Mouse (Mus musculus) kidney, embryonic 15.5 days (tissue): ENCODE data around the gene Hoxa5. TPM values are rescaled to one million over a fixed set of nuclear protein-coding genes. Genes with fewer than 3 reads are reported as not detected.
A peak's percentile ranks its signal among the peaks of the same experiment; 100 is the strongest.

ENCODE experiments used
- ATAC-seq: fragments of 200-750 bp; cut with Nextera tagmentation; replicated peaks from 2 replicates; pipeline ENCODE4 v1.8.0; 2017; ENCODE audit warnings: moderate TSS enrichment; ENCODE audit not compliant: low FRiP score
- H3K27ac ChIP-seq: fragments of 300-500 bp; sonication (generic); 2 replicates; pipeline ENCODE4 v1.5.1; 2015; ENCODE audit warnings: mild to moderate bottlenecking, inconsistent platforms
- H3K27me3 ChIP-seq: fragments of 300-500 bp; sonication (generic); 2 replicates; pipeline ENCODE4 v1.6.1; 2015; ENCODE audit warnings: inconsistent platforms
- H3K36me3 ChIP-seq: fragments of 300-500 bp; sonication (generic); 2 replicates; pipeline ENCODE4 v1.6.1; 2015; ENCODE audit warnings: inconsistent platforms
- H3K4me1 ChIP-seq: fragments of 300-500 bp; sonication (generic); 2 replicates; pipeline ENCODE4 v1.6.1; 2015; ENCODE audit warnings: inconsistent platforms
- H3K4me2 ChIP-seq: fragments of 300-500 bp; sonication (generic); 2 replicates; pipeline ENCODE4 v1.6.1; 2015; ENCODE audit warnings: moderate library complexity, mild to moderate bottlenecking, inconsistent platforms
- H3K4me3 ChIP-seq: fragments of 300-500 bp; sonication (generic); replicated peaks from 2 replicates; pipeline ENCODE4 v1.5.1; 2015; ENCODE audit warnings: mild to moderate bottlenecking, inconsistent platforms
- H3K9ac ChIP-seq: fragments of 300-500 bp; sonication (generic); 2 replicates; pipeline ENCODE4 v1.6.1; 2015; ENCODE audit warnings: mild to moderate bottlenecking, inconsistent platforms
- H3K9me3 ChIP-seq: fragments of 300-500 bp; sonication (generic); replicated peaks from 2 replicates; pipeline ENCODE4 v1.6.1; 2016; ENCODE audit warnings: inconsistent platforms
- WGBS: fragments of 180-500 bp; shearing (Covaris S2); methylation state at CpG from one replicate; pipeline ENCODE4 v1.1.7; 2015; ENCODE audit warnings: mixed read lengths; 5-methylcytosine and 5-hydroxymethylcytosine counted together
- polyA plus RNA-seq: library from polyadenylated mRNA; unstranded; fragments of >200 nt; fragmentation: Nextera tagmentation; extraction: Ambion mirVana; gene quantifications from 2 replicates; pipeline ENCODE4 v1.2.1, GENCODE M21; 2015

Gene Hoxa5
- polyA plus RNA-seq, 1 experiment from 2014 or later = 11.5 TPM

DNA sequence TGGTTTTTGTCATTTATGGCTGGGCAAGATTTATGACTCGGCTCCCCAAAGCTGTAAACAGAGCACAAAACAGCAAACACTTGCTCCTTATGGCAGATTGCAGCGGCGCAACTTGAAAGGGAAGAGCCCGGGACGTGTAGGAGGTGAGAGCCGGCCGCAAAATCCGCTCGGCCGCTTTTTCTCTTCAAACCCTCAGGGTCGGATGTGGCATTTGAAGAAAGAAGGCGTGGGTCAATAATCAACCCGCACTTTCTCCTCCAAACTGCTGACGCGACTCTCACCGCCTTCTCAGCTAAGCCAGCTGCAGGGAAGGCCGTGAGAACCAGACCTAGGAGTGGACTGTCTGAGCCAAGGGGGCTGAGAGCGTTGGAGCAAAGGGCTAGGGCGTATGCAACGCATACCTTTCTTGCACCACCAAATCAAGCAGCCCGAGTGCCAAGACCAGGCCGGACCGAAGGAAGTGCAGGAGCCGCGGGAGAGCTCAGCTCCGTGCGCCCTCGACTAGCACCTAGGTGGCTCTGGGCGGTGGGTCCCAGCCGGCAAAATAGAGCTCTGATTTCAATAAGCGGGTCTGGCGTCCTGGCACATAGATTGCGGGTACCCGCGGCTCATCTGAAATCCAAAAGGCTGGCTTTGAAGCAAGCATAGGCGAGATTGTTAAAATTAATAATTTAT lies 27.2 kb downstream of the Hoxa5 start, which contains the start of gene 5730596B20Rik:
5730596B20Rik (plus strand) TSS at position 438 of the 675 bp plus-strand sequence.
- ATAC-seq = peak; percentile 27
- 1% methylated on average over 36 of the region's 36 CpGs for WGBS
- H3K36me3 ChIP-seq = 0 out of 2 replicates have a peak, but pooled peaks cover 6% of the 10 kb centered on the region

GRCm38 (mm10) chr6:52176391-52176790 lies 28.0 kb downstream of the Hoxa5 start:
- H3K36me3 ChIP-seq = no peaks in the 10 kb centered on the region
- peaks cover 87% of the 10 kb centered on the region for H3K4me1 ChIP-seq
- H3K4me2 ChIP-seq = peak overlapping the region; percentile 67
- peak overlapping the region; percentile 98 for H3K27ac ChIP-seq
- no peak for ATAC-seq
- peak overlapping the region; percentile 78 for H3K9ac ChIP-seq
- 2% methylated on average over 6 of the region's 6 CpGs for WGBS
- H3K27me3 ChIP-seq = no peaks in the 10 kb centered on the region
- H3K9me3 ChIP-seq = no peaks in the 10 kb centered on the region
- H3K4me3 ChIP-seq = peak overlapping the region; percentile 62

More for the DNA sequence above, 27.2 kb downstream of the Hoxa5 start, which contains the start of gene 5730596B20Rik:
- Histone ChIP-seq H3K4me2 (peak within 1 kb of the TSS; percentile 67), H3K9me3 (no peaks in the 10 kb centered on the region), H3K27me3 (no peaks in the 10 kb centered on the region), H3K4me1 (peaks cover 87% of the 10 kb centered on the region), H3K9ac (peak within 1 kb of the TSS; percentile 78), H3K27ac (peak within 1 kb of the TSS; percentile 98), H3K4me3 (peak within 1 kb of the TSS; percentile 62)

- ATAC-seq = peak; percentile 29
Observed at GRCm38 (mm10) chr6:52175864-52176263, 28.5 kb downstream of the Hoxa5 start.

DNA sequence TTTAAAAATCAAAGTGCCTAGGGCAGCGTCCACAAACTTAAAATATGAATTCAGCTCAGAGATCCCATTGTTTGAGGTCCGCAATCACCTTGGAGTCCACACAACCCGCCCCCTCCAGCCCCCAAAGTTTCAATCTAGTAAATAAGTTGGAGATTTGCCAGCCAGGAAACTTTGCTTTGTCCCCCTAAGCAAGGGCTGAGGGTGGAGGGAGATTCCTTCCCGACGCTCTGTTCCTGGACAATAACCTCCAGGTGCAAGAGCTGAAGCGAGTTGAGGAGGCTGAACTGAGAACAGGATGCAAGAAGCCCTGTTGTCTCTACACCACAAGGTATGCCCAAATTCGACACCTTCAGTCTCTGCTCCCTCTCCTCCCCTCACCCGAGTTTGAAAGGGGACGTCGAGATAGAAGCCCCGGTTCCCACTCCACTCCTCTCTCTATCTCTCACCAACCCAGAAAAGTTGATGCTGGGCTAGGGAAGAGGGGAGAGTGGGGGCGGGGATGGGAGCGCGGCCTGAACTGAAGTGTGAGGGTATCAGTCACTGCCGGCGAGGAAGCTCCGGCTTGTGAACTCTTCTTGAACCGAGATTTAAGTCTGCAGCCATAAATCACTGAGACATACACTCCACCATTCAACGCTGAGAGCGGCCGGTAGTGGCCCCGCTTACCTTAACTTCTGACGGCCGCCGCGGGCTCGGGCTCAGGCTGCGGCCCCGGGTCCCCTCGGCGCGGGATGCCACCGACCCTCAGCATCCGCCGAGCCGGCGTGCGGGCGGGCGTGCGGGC lies 29.2 kb downstream of the Hoxa5 start:
- 2% methylated on average over 41 of the region's 41 CpGs for WGBS
- Histone ChIP-seq H3K9ac (peak overlapping the region; percentile 78), H3K4me3 (peak overlapping the region; percentile 62), H3K36me3 (no peaks in the 10 kb centered on the region), H3K9me3 (no peaks in the 10 kb centered on the region), H3K4me1 (peaks cover 87% of the 10 kb centered on the region), H3K4me2 (peak overlapping the region; percentile 67), H3K27ac (peak overlapping the region; percentile 98), H3K27me3 (no peaks in the 10 kb centered on the region)
- peak; percentile 59 for ATAC-seq

More at GRCm38 (mm10) chr6:52175864-52176263, 28.5 kb downstream of the Hoxa5 start:
- H3K4me3 ChIP-seq = peak overlapping the region; percentile 62
- H3K27me3 ChIP-seq = no peaks in the 10 kb centered on the region
- peak overlapping the region; percentile 67 for H3K4me2 ChIP-seq
- peak overlapping the region; percentile 98 for H3K27ac ChIP-seq
- H3K9ac ChIP-seq = peak overlapping the region; percentile 78
- 0% methylated on average over 18 of the region's 35 CpGs for WGBS
- no peaks in the 10 kb centered on the region for H3K36me3 ChIP-seq
- H3K9me3 ChIP-seq = no peaks in the 10 kb centered on the region
- peaks cover 87% of the 10 kb centered on the region for H3K4me1 ChIP-seq

DNA sequence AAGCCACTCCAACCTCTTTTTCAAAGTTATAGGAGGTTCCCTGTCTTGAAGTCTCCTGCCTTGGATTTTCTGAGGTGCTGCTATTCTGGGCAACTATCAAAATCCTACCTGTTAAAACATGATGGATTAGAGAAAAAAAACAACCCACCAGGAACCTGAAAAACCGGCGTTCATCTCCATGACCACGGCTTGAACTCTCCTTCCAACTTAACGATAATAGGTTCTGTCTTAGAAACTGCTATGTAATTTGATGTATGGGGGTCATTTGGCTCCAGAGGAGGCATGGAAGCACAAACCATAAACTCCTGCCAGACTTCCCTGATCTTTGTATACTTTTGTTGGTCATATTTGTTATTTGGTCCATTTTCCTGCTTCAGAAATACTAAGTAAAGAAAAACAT lies 30.7 kb downstream of the Hoxa5 start:
- H3K4me1 ChIP-seq = peaks cover 83% of the 10 kb centered on the region

DNA sequence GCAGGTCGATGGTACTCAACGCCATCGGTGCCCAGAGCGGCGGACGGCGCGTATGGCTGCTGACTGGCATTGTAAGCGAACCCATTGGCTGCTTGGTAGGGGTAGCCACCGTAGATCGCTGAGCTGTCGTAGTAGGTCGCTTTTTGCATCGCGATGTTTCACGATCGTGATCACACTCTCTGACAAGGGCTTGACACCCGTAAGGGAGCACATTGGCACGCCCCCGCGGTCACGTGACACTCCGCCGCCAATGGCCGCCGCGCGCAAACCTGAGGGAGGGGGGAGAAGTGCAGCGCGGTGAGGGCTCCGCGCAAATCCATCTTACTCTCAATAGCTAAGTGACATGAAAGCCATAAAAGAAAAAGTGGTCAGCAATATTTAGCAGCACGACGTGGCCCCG lies 31.9 kb downstream of the Hoxa5 start:
- Histone ChIP-seq H3K27ac (peak overlapping the region; percentile 97), H3K4me1 (peaks cover 83% of the 10 kb centered on the region), H3K9me3 (no peaks in the 10 kb centered on the region), H3K4me2 (peak overlapping the region; percentile 70), H3K36me3 (0 out of 2 replicates have a peak, but pooled peaks cover 4% of the 10 kb centered on the region), H3K27me3 (no peaks in the 10 kb centered on the region), H3K4me3 (peak overlapping the region; percentile 37), H3K9ac (peak overlapping the region; percentile 48)
- ATAC-seq = peak; percentile 50
- under 1% methylated on average over 35 of the region's 35 CpGs for whole genome bisulfite sequencing

More for the DNA sequence above, 30.7 kb downstream of the Hoxa5 start:
- peak overlapping the region; percentile 70 for H3K4me2 ChIP-seq
- H3K27me3 ChIP-seq = no peaks in the 10 kb centered on the region
- 0 out of 2 replicates have a peak, but pooled peaks cover 4% of the 10 kb centered on the region for H3K36me3 ChIP-seq
- no peak overlapping the region for H3K9ac ChIP-seq
- peak overlapping the region; percentile 97 for H3K27ac ChIP-seq
- WGBS = 4% methylated on average over 4 of the region's 4 CpGs
- no peak for ATAC-seq
- H3K9me3 ChIP-seq = no peaks in the 10 kb centered on the region
- H3K4me3 ChIP-seq = peak overlapping the region; percentile 37

GRCm38 (mm10) chr6:52171938-52172337 lies 32.4 kb downstream of the Hoxa5 start:
- WGBS = 13% methylated on average over 7 of the region's 7 CpGs
- peak; percentile 0; the same call in 1 of the 2 replicates for ATAC-seq
- peak overlapping the region; percentile 97 for H3K27ac ChIP-seq
- H3K4me3 ChIP-seq = peak overlapping the region; percentile 37
- peak overlapping the region; percentile 48 for H3K9ac ChIP-seq
- H3K4me2 ChIP-seq = peak overlapping the region; percentile 70
- H3K4me1 ChIP-seq = peaks cover 83% of the 10 kb centered on the region
- 0 out of 2 replicates have a peak, but pooled peaks cover 4% of the 10 kb centered on the region for H3K36me3 ChIP-seq
- no peaks in the 10 kb centered on the region for H3K27me3 ChIP-seq
- H3K9me3 ChIP-seq = no peaks in the 10 kb centered on the region

DNA sequence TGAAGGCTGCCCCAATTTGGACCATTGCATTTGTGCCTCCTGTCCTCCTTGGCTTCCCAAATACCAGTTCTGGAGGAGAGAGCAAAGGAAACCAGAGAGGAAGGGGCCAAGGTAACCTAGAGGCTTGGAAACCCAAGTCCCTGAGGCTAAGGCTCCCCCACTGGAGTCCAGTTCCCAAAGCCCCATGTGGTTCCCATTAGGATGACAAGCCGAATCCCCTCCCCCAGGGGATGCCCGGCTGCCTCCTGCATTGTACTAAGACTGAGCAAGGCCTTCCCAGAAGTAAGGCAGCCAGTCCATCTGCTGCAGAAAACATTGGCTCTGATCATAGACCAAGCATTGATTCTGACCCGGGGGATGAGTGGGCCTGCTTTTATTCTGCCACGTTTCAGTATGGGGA lies 33.1 kb downstream of the Hoxa5 start:
- peaks cover 83% of the 10 kb centered on the region for H3K4me1 ChIP-seq
- no peak for ATAC-seq
- H3K9me3 ChIP-seq = no peaks in the 10 kb centered on the region
- H3K27me3 ChIP-seq = no peaks in the 10 kb centered on the region
- peak overlapping the region; percentile 97 for H3K27ac ChIP-seq
- 0 out of 2 replicates have a peak overlapping the region, but pooled peaks have one; percentile 45 for H3K9ac ChIP-seq
- H3K4me2 ChIP-seq = peak overlapping the region; percentile 70; the same call in 1 of the 2 replicates
- H3K4me3 ChIP-seq = no peak overlapping the region
- H3K36me3 ChIP-seq = 0 out of 2 replicates have a peak, but pooled peaks cover 4% of the 10 kb centered on the region
- 12% methylated on average over 4 of the region's 4 CpGs for WGBS

DNA sequence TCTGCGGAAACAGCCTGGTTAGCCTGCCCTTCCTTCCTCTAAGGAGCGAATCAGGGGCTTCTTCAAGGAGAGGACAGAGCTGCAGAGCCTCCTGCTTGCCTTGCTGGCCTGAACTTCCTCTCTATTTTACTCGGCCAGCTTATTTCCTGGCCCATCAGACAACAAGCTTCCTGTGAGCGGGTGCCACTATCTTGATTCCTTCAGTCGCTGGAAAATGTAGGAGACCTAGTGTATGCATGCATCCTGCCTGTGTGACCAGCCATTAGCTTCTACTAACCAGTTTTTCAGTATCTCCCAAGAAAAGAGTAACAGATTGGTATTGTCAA lies 33.5 kb downstream of the Hoxa5 start:
- Histone ChIP-seq H3K4me2 (peak overlapping the region; percentile 45), H3K4me3 (no peak overlapping the region), H3K4me1 (peaks cover 85% of the 10 kb centered on the region), H3K9me3 (no peaks in the 10 kb centered on the region), H3K27ac (peak overlapping the region; percentile 97), H3K9ac (peak overlapping the region; percentile 45), H3K27me3 (no peaks in the 10 kb centered on the region), H3K36me3 (0 out of 2 replicates have a peak, but pooled peaks cover 4% of the 10 kb centered on the region)
- ATAC-seq = no peak
- 30% methylated on average over 5 of the region's 5 CpGs for WGBS

GRCm38 (mm10) chr6:52170166-52170897 lies 34.1 kb downstream of the Hoxa5 start:
- WGBS = 20% methylated on average over 40 of the region's 40 CpGs
- H3K4me3 ChIP-seq = 0 out of 2 replicates have a peak overlapping the region, but pooled peaks have one; percentile 6
- H3K27me3 ChIP-seq = no peaks in the 10 kb centered on the region
- peak overlapping the region; percentile 45 for H3K9ac ChIP-seq
- peak overlapping the region; percentile 45 for H3K4me2 ChIP-seq
- peak; percentile 10; the same call in 1 of the 2 replicates for ATAC-seq
- H3K36me3 ChIP-seq = 0 out of 2 replicates have a peak, but pooled peaks cover 4% of the 10 kb centered on the region
- peaks cover 90% of the 10 kb centered on the region for H3K4me1 ChIP-seq
- no peaks in the 10 kb centered on the region for H3K9me3 ChIP-seq
- peak overlapping the region; percentile 97 for H3K27ac ChIP-seq

- WGBS = 28% methylated on average over 16 of the region's 16 CpGs
Observed at GRCm38 (mm10) chr6:52169499-52170165, 34.8 kb downstream of the Hoxa5 start.

More at GRCm38 (mm10) chr6:52169499-52170165, 34.8 kb downstream of the Hoxa5 start:
- no peaks in the 10 kb centered on the region for H3K9me3 ChIP-seq
- peak overlapping the region; percentile 45; the same call in 1 of the 2 replicates for H3K9ac ChIP-seq
- peaks cover 91% of the 10 kb centered on the region for H3K4me1 ChIP-seq
- ATAC-seq = no peak
- H3K4me2 ChIP-seq = peak overlapping the region; percentile 45
- H3K4me3 ChIP-seq = 0 out of 2 replicates have a peak overlapping the region, but pooled peaks have one; percentile 6
- H3K36me3 ChIP-seq = 0 out of 2 replicates have a peak, but pooled peaks cover 4% of the 10 kb centered on the region
- H3K27me3 ChIP-seq = no peaks in the 10 kb centered on the region
- peak overlapping the region; percentile 97 for H3K27ac ChIP-seq
